Mouse (Mus musculus) limb, embryonic 11.5 days (tissue): ENCODE results near the gene Lrba. TPM values are rescaled to one million over a fixed set of nuclear protein-coding genes. Genes with fewer than 3 reads are reported as not detected.

ENCODE experiments used
- ATAC-seq: fragments of 200-750 bp; cut with Nextera tagmentation; 2 replicates; pipeline ENCODE4 v1.8.0; 2017; ENCODE audit warnings: low read depth; ENCODE audit not compliant: insufficient number of reproducible peaks, low FRiP score, low TSS enrichment
- DNase-seq: peaks from one replicate; pipeline ENCODE4 v3.0.0-alpha.2; 2015; ENCODE audit warnings: low spot score
- H3K27ac ChIP-seq: fragments of 300-500 bp; sonication (generic); replicated peaks from 2 replicates; pipeline ENCODE4 v1.5.1; 2014; ENCODE audit warnings: low read depth, mild to moderate bottlenecking, low read length
- H3K27me3 ChIP-seq: fragments of 300-500 bp; sonication (generic); 2 replicates; pipeline ENCODE4 v1.6.1; 2014; ENCODE audit warnings: mild to moderate bottlenecking, low read length, mixed read lengths; ENCODE audit not compliant: control insufficient read depth, insufficient read depth
- H3K36me3 ChIP-seq: fragments of 300-500 bp; sonication (generic); 2 replicates; pipeline ENCODE4 v1.6.1; 2014; ENCODE audit warnings: mild to moderate bottlenecking, low read length, moderate library complexity, mixed read lengths; ENCODE audit not compliant: control insufficient read depth, insufficient read depth
- H3K4me1 ChIP-seq: fragments of 300-500 bp; sonication (generic); 2 replicates; pipeline ENCODE4 v1.6.1; 2014; ENCODE audit warnings: low read length, mixed read lengths; ENCODE audit not compliant: control insufficient read depth, insufficient read depth
- H3K4me2 ChIP-seq: fragments of 300-500 bp; sonication (generic); 2 replicates; pipeline ENCODE4 v1.6.1; 2014; ENCODE audit warnings: low read depth, mild to moderate bottlenecking, moderate library complexity; ENCODE audit not compliant: severe bottlenecking
- H3K4me3 ChIP-seq: fragments of 300-500 bp; sonication (generic); 2 replicates; pipeline ENCODE4 v1.5.1; 2014; ENCODE audit warnings: low read depth, low read length
- H3K9ac ChIP-seq: fragments of 300-500 bp; sonication (generic); 2 replicates; pipeline ENCODE4 v1.6.1; 2014; ENCODE audit warnings: mild to moderate bottlenecking, low read length
- H3K9me3 ChIP-seq: fragments of 300-500 bp; sonication (generic); 2 replicates; pipeline ENCODE4 v1.6.1; 2016; ENCODE audit warnings: low read length; ENCODE audit not compliant: control insufficient read depth
- WGBS: fragments of 180-500 bp; shearing (Covaris S2); extraction: QIAGEN DNeasy Blood & Tissue Kit; methylation state at CpG from one replicate; pipeline ENCODE4 v1.1.7; 2014; 5-methylcytosine and 5-hydroxymethylcytosine counted together
- polyA plus RNA-seq: library from polyadenylated mRNA; unstranded; fragments of >200 nt; fragmentation: Nextera tagmentation; extraction: Ambion mirVana; gene quantifications from 2 replicates; pipeline ENCODE4 v1.2.1, GENCODE M21; 2014

Gene Lrba
- polyA plus RNA-seq, 1 experiment from 2014 or later: 11.9 TPM

DNA sequence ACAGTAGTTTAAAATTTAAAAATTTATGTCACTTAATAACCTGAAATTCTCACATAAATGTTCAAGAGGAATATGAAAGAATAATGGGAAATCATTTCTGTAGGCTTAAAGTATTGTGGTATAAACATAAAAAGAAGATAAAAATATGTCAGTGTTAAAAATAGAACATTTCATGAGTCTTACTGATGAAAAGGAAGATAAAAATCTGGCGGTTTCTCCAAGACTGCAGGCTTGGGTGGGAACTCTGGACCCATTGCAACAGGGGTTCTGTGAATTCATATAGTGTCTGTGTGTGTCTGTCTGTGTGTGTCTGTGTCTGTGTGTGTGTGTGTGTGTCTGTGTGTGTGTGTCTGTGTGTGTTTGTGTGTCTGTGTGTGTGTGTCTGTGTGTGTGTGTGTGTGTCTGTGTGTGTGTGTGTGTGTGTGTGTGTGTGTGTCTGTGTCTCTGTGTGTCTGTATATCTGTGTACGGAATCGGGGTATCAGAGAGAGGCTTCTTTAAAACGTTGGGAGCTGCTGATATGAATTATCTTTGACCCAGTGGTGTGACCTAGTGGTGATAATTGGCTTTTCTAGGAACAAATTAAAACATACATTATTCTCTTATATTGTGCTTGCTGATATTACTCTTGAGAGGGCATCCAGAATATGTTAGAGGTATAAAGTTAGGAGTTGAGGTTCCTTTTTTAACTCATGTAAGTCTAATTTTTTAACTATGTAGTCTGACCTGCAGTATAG, 402.7 kb downstream of the Lrba start:
- DNase-seq (no peak), ATAC-seq (no peak)
- H3K4me1 ChIP-seq: no peaks in the 10 kb centered on the region
- H3K27ac ChIP-seq: no peak overlapping the region
- no peak overlapping the region for H3K9ac ChIP-seq
- H3K36me3 ChIP-seq: no peaks in the 10 kb centered on the region
- H3K4me2 ChIP-seq: no peak overlapping the region
- H3K27me3 ChIP-seq: no peaks in the 10 kb centered on the region
- no peak overlapping the region for H3K4me3 ChIP-seq
- no peaks in the 10 kb centered on the region for H3K9me3 ChIP-seq
- WGBS: 59% methylated on average over 4 of the region's 4 CpGs

GRCm38 (mm10) chr3:86629379-86629778, 404.9 kb downstream of the Lrba start:
- Histone ChIP-seq H3K4me2 (no peak overlapping the region), H3K27ac (no peak overlapping the region), H3K4me3 (no peak overlapping the region), H3K9me3 (no peaks in the 10 kb centered on the region), H3K4me1 (no peaks in the 10 kb centered on the region), H3K36me3 (no peaks in the 10 kb centered on the region), H3K9ac (no peak overlapping the region), H3K27me3 (no peaks in the 10 kb centered on the region)
- ATAC-seq: no peak
- 88% methylated on average over 4 of the region's 4 CpGs for WGBS
- no peak for DNase-seq

DNA sequence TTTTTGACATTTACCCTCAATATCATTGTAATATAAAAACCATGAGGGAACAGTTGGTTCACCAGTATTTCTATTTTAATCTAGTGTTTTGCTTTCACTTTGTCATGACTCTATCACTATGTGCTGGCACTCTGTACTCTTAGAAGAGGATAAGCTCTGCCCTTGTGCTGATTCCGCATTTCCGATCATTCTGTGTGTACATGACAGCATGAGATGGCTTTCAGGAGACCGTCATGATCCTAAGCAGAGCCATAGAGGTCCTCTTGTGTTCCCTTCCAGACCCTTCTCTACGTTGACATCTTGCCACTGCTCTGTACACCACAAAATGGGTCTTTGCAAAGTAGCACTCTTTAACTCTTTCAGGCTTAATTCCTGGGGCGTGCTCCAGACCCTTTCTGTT, 411.0 kb downstream of the Lrba start:
- Histone ChIP-seq H3K4me3 (no peak overlapping the region), H3K9ac (no peak overlapping the region), H3K27ac (no peak overlapping the region), H3K4me2 (no peak overlapping the region), H3K4me1 (no peaks in the 10 kb centered on the region), H3K9me3 (no peaks in the 10 kb centered on the region), H3K27me3 (no peaks in the 10 kb centered on the region), H3K36me3 (no peaks in the 10 kb centered on the region)
- ATAC-seq (no peak), DNase-seq (no peak)
- 75% methylated on average over 5 of the region's 5 CpGs for WGBS

GRCm38 (mm10) chr3:86635940-86636339, 411.5 kb downstream of the Lrba start:
- Histone ChIP-seq H3K27ac (no peak overlapping the region), H3K27me3 (no peaks in the 10 kb centered on the region), H3K4me1 (no peaks in the 10 kb centered on the region), H3K4me2 (no peak overlapping the region), H3K9me3 (no peaks in the 10 kb centered on the region), H3K4me3 (no peak overlapping the region), H3K9ac (no peak overlapping the region), H3K36me3 (no peaks in the 10 kb centered on the region)
- DNase-seq (no peak), ATAC-seq (no peak)
- WGBS: 74% methylated on average over 1 of the region's 1 CpGs

GRCm38 (mm10) chr3:86638552-86639348, 414.3 kb downstream of the Lrba start:
- H3K27ac ChIP-seq: no peak overlapping the region
- 80% methylated on average over 2 of the region's 2 CpGs for WGBS
- ATAC-seq (no peak), DNase-seq (no peak)
- no peaks in the 10 kb centered on the region for H3K9me3 ChIP-seq
- no peaks in the 10 kb centered on the region for H3K36me3 ChIP-seq
- no peak overlapping the region for H3K9ac ChIP-seq
- no peak overlapping the region for H3K4me2 ChIP-seq
- no peaks in the 10 kb centered on the region for H3K4me1 ChIP-seq
- no peaks in the 10 kb centered on the region for H3K27me3 ChIP-seq
- H3K4me3 ChIP-seq: no peak overlapping the region

DNA sequence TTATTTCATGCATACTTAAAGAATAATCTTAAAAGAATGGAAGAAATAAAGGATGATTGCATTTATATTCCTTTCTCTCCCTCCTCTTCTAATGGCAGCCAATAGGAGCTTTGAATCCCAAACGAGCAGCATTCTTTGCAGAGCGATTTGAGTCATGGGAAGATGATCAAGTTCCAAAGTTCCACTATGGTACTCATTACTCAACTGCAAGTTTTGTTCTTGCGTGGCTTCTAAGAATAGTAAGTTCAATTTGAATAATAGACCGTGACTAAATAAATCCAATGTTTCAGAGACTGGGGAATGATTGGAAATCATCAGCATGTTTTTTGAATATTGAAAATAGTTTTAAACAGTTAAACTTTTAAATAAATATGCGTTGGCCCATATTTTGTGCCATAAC, 416.9 kb downstream of the Lrba start:
- no peaks in the 10 kb centered on the region for H3K9me3 ChIP-seq
- H3K9ac ChIP-seq: no peak overlapping the region
- no peak overlapping the region for H3K27ac ChIP-seq
- H3K4me2 ChIP-seq: no peak overlapping the region
- no peaks in the 10 kb centered on the region for H3K4me1 ChIP-seq
- H3K36me3 ChIP-seq: no peaks in the 10 kb centered on the region
- WGBS: 84% methylated on average over 5 of the region's 5 CpGs
- DNase-seq: no peak
- H3K27me3 ChIP-seq: no peaks in the 10 kb centered on the region
- no peak overlapping the region for H3K4me3 ChIP-seq
- ATAC-seq: no peak

DNA sequence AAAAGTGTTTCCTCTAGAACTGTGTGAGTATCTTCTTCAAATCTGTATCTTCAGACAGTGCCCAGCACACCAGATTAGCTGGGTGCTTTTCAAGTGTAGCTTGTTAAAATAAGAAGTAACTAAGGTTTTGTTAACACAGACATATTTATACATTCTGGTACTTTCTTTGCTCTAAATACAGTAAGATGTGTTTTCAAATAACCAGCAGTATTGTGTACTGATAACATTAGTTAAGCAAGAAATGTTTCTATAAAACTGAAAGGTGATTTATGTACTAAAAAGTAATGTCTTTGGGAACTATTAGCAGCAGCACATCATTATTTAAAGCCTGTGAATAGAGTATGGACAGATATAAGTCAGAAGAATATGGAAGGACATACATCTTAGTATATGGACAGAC, 417.3 kb downstream of the Lrba start:
- Histone ChIP-seq H3K4me1 (no peaks in the 10 kb centered on the region), H3K4me3 (no peak overlapping the region), H3K36me3 (no peaks in the 10 kb centered on the region), H3K9me3 (no peaks in the 10 kb centered on the region), H3K27me3 (no peaks in the 10 kb centered on the region), H3K27ac (no peak overlapping the region), H3K4me2 (no peak overlapping the region), H3K9ac (no peak overlapping the region)
- no peak for DNase-seq
- ATAC-seq: no peak

DNA sequence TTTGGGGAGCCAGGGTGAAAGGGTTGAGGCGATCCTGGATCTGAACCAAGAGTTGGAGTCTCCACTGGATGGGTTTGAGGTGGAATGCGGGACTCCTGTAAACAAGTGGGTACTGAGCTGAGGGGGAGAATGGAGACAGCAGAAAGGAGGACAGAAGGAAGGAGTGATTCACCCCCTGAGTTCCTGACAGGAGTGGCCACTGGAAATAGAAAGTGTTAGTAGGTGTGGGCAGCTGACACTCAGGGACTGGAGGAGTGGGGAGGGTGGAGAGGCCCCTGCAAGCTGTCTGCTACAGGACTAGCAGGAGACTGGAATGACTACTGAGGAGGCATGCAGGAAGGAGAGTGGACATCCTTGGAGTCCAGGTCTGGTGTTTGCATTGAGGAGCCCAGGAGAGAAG, 422.3 kb downstream of the Lrba start:
- WGBS: 66% methylated on average over 2 of the region's 2 CpGs
- Histone ChIP-seq H3K4me1 (no peaks in the 10 kb centered on the region), H3K9me3 (no peaks in the 10 kb centered on the region), H3K4me2 (no peak overlapping the region), H3K27me3 (no peaks in the 10 kb centered on the region), H3K9ac (no peak overlapping the region), H3K4me3 (no peak overlapping the region), H3K36me3 (no peaks in the 10 kb centered on the region), H3K27ac (no peak overlapping the region)
- ATAC-seq (no peak), DNase-seq (no peak)
